Mouse (Mus musculus): ENCODE measurements around the gene Gpr15.

The Gpr15 gene

DNA sequence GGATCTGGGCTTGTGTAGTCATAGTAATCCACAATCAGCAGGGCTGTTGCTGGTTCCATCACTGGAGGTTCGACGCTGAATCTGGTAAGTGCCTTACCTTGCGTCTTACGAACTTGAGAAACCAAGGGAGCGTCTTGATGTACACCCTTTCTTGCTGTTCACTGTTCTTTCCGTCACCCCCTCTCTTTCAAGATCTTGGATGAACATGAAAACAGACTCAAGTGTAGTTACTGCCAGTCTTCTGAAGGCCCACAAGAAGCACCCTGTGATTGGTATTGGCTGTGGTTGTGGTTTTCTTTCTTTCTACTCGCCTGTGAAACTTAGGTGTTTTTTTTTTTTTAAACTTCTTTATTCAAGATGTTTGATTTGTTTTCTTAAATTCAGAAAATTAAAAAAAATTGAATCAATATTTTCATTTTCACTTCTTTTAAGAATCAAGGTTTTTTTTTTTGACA is at the start of gene Gpr15:
Gene Gpr15, minus strand, starts transcription at position 405 of the 455 bp plus-strand sequence.
- no peak for DNase-seq

DNA sequence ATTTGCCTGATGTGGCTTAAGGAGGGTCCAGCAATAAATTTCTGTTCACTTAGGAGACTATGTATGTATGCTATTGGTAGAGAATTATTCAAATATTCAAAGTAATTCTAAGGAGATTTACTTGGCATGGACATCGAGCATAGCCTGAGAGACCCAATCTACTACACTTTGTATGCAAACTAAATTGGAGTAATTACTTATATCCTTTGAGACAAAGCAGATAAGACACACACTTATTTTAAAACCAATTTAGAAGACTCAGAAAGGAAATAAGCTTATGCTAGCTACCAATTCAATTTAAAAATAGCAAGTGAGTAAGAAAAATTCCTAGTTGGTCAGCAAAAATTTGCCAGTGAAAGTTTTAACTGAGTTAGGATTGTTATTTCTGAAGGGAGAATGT is 44.2 kb upstream of the Gpr15 start, which contains the start of gene Olfr172:
Gene Olfr172, minus strand, starts transcription at position 101 of the 400 bp plus-strand sequence.
- no peak for DNase-seq

DNA sequence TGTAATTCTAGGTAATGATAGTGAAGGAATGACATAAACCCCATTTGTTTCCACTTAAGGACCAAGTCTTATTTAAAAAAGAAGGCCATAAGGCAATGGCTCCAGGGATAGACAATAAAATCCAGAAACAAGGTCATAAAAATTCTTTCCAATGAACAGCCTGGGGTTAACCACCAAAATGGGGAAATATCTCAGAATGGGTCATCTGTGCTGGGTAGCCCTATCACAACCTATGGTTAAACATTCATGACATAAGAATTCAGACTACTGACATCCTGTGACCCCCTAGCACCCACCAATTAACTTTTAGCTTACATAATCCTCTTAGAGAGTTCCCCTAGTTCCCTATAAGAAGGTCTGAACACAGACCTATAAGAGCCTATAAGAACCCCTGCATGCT is 37.3 kb upstream of the Gpr15 start:
- no peak for DNase-seq

DNA sequence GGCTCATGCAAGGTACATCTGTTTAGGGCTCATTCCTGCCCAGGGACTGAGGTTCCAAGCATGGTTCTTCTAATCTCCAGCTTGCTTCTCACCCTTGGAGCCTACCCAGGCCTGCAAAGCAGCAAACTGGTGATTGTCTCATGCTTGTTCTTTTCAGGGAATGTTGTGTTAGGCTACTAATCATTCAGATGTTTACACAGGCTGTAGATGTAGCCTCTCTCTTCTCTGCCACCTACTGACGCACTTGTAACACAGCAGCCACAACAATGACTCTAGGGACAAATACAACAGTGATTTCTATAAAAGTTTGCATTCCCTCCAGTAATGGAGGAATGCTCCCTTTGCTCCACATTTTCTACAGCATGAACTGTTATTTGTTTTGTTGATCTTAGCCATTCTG is 32.4 kb upstream of the Gpr15 start:
- DNase-seq: no peak

DNA sequence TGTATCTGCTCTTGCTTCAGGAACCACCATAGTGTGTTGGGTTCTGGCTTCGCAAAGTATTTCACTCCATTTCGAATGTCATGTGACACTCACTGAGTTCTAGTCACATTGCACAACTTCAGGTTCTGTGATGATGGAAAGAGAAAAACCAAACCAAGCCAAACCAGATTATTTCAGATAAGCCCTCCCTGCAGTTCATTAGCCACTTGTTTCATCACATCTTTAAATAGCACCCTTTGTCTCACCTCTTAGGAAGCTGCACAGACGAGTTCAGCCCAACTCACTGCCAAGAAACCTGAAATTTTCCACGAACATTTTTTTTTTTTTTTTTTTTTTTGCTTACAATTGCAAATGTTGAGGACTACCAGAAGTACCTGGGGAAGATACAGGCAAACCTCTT is 27.8 kb upstream of the Gpr15 start:
- DNase-seq: no peak

DNA sequence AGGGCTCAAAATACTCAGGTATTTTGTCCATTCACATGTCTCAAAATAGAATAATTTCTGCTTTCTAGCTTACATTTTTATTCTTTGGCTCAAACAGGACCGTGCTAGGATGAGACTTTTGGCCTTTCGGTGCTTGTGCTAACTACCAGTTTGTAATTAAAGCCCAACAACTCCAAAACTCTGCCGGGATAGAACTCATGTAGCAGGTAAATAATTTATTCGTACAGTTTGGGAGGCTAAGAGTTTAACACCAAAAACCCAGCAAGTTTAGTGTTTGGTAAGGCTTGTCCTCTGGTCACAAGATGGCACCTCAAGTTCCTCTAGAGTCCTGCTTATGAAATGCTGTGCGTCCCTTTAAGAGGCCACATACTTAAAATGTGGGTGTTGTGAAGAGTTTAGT is 21.9 kb upstream of the Gpr15 start:
- no peak for DNase-seq

DNA sequence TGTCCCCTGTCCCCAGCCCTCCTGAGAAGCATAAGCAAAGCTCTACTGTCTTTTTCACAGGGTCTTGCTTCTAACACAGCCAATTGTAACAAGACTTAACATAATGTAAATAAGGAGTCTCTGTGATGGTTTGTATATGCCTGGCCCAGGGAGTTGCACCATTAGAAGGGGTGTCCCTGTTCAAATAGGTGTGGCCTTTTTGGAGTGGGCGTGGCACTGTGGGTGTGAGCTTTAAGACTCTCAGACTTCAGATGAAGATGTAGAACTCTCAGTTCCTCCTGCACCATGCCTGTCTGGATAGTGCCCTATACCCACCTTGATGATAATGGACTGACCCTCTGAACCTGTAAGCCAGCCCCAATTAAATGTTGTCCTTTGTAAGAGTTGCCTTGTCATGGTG is 19.9 kb upstream of the Gpr15 start:
- no peak for DNase-seq

DNA sequence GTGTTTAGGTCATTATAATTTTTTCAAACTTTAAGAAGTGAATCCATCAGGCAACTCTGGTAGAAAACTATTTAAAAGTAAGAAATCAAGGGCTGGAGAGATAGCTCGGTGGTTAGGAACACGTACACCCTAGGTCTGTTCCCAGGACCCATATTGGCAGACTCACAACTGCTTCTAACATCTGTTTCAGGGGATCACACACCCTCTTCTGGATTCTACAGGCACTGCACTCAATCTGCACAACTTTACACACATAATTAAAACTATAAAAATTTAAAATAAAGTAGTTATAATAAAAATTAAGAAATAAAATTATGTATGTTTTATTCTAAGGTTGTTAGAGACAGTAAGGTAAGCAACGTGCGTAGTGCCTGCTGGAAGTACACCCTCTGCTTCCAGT is 19.3 kb upstream of the Gpr15 start:
- no peak for DNase-seq

DNA sequence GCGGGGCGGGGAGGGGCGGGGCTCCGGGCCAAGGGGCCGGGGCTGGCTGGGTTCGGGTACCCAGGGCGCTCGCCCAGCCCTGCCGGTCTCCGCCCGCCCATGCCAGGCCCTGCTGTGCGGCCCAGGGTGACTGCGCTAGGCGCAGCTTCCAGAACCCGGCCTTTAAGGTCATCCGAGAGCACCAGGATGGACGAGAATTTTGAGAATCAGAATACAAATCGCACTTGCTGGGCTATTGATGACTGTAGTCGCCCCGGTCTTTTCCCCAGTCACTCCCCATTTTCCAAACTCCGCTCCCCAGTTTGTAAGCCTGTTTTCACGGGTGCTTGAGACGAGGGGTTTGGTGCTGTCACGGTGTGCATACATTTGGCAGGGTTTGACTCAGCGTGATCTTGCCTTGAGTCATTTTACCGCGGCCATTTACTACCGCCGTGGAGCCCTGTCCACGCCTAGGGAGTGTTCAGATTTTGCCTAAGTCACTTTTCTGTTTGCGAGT is 9.4 kb upstream of the Gpr15 start:
- no peak for DNase-seq

DNA sequence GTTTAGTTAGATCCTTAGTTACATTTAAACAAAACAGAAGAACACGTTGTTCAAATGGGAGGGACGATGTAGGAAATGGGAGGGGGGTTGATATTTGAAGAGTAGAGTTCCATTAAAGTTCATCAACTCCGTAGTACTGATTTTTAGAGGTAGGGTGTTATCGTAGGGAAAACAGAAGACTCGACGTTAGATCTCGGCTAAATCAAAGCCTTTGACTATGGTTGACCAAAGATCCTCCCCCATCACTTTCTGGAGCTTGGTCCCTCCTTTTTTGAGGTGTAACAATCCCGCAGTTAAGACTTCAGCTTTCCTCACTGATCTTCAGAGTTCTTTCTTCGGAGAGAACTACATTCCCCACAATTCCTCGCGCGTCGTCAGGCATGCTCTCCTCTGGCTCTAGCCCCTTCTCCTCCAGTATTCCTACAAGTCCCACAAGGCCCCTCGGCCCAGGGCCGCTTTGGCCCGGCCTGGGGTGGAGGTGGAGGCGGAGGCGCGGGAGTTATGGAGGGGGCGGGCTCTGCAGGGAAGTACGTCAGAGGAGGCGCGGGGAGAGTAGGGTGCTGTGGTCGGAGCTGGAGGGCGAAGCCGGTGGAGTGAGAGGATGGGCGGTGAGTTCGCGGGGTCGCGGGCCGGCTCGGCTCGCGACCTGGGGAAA is 8.7 kb upstream of the Gpr15 start, which contains the start of gene Cldnd1:
Gene Cldnd1, plus strand, starts transcription at position 434 of the 655 bp plus-strand sequence.
- DNase-seq: peak; percentile 96 to 97

DNA sequence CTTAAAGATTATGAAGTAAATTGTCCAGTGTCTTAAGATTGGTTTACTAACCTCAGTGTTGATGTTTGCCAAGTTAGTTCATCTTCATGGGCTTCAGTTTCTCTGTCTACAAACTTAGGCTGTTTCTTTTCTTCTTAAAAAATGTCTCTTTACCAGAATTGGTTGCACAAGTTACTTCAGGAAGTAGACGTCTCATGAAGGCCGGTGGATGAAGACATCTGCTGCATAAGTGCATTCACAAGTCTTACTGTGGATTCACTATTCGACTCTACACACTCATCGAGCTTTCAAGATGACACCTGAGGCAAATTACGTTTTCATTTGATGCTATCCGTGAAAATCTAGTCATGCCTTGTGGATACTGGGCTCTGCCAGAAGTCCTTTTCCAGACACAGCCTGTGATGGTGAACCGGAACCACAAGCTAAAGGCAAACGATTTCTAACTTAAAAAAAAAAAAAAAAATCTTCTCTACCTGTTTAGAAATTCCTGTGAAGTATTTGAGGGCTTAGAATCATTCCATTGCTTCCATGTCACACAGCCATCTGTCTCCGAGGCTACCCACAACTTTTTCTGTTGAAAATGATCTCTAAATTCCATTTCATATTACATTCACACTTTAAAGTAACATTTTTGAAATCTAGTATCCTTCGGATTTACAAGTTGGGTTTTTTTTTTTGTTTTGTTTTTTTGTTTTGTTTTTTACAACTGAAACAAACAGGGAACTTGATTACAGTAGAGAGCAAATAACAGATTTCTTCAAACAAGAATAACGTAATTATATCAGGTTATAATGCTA is 8.0 kb upstream of the Gpr15 start:
- no peak for DNase-seq

DNA sequence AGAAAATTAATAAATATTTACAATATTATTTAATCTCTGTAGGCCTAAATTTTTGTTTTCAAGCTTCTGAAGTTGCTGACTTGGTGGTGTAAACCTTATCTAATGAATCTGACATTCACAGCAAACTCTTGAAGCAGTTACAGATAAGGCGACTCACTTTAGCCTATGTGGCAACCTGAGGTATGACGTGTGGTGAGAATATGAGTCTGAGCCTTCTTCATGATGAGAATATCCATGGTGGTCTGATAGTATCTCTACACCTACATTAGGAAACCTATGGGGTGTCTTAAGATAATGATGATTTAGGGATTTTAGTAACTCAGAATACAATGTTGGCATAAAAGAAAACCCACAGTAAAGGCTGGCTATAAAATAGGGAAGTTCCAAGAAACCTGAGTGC is 3.4 kb upstream of the Gpr15 start:
- DNase-seq: no peak

DNA sequence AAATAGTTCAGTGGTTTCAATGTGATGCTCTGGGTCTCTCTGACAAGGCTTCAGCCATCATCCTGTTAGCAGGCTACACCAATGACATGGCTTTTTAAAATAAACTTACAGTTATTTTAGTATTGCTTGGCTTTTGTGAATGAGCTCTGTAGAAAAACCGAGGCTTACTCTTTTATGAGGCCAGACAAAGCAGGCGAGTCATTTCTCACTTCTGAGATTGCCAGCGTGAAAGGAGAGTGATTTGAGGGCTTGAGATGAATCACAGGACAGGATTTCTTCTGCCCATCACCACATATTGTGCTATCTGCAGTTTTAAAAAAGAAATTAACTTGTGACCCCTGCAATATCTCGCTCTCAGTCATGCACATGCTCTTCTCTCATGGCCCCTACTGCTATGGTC is 3.9 kb downstream of the Gpr15 start:
- no peak for DNase-seq

DNA sequence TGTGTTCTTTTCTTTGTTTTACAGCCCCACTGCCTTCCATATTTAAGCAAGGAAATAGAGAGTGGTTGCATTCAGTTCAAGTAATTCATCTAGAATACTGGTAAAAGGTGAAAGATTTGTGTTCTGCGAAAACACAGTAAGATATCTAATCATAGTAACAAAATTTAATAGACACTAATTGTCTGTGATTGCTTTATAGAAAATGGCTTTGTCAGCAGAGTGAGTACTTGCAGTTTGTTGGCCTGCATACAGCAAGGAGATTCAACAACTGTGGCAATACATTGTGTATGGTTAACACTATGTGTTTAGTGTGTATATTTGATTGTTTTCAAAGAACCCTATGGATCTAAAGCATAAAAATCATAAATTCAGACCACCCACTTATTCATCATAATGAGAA is 5.7 kb downstream of the Gpr15 start:
- DNase-seq: no peak

DNA sequence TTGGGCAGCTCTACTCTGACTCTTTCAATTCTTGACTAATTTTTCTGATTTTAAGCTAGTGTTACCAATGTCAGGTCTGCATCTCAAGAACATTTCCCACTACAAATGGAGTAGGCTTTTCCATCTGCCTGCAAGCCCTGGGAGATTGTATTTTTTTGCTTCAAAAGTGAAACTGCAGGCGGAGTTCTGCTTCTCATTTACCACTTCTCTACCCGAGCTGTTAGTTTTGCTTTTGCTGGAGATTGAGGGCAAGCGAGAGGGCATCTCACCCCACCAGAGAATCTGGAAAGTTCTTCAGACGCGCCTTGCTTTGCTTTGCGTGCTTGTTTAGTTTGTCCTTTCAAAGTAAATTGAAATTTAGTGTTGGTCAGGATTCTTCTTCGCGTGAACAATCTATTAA is 6.6 kb downstream of the Gpr15 start:
- no peak for DNase-seq

DNA sequence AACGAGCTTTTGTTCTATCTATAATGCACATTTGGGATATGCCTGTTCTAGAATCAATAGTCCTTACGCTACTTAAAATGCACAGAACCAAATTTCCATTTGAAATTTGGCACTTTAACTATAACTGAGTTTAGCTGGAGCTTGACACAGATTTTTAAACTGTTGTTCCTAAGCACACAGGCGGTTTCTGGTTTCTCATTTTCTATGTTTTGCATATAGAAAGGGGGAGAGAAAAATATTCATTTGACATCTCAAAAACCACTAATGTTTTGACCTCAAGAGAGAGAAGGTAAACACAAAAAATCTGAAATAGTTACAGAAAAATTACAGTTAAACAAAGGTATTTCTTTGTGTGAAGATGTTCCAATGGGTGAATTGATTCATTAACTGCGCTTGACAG is 9.3 kb downstream of the Gpr15 start:
- no peak for DNase-seq

DNA sequence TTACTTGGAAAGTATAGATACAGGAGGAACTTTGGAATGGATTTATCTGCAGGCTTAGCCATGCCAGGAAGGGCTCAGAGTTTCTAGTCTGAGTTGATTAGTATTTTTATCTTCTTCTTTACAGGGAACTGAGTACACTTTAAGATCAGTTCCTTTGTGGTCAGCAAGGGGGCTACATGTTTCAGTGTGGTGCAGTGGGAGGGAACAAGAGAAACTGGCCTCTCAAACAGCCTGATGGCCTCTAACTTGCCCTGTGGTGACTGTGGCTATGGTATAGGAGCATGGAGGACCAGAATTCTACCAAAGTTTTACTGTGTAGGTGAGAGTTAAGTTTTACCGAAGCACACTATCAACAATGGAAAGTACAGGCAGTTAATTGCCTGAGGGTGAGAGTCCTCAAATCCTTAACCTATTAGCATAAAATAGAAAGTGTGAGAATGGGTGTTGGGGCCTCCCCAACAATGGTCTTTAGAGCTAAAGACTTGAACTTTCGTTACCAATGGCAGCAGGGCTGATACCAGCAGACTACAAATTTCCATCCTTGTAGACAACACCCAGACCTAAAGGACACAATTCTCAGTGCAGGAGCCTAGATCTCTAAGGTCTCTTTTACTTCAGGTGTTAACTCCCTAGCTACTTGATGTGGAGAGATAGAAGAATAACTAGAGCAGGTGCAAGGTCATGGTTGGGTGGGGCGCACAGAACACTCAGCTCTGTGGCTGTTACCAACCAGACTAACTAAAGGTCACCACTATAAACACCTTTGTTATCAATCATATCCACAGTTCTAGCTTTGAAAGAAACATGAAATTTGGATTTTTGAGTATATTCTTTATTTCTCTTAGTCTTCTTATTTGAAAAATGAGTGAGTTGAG is 10.0 kb downstream of the Gpr15 start:
- DNase-seq: no peak

DNA sequence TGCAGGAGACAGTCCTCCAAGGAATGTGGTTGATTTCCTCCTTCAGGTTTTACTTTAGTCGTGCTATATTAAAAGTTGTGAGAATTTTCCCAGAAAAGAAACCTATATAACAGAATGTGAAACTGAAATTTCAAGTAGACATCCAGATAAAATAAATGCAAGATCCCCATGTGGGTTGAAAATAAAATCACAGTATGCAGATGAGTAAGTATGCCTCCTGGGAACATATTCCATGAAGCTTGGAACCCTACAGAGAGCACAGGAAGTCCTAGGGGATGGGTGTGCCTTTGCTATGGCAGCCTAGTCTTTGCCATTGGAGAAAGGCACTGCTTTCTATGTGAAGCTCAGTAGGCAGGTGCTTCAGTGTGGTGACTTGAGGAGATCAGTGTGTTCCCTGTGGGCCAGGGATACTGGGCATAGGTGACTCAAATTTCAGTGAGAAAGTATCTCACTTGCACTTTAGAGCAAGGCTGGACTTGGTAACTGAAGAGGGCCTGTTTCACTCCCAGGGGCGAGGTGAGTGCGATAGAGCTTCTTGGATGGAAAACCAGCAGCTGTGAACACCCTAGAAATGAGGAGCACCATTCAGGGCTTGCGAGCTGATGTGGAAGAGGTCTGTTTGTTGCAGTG is 11.5 kb downstream of the Gpr15 start:
- no peak for DNase-seq

DNA sequence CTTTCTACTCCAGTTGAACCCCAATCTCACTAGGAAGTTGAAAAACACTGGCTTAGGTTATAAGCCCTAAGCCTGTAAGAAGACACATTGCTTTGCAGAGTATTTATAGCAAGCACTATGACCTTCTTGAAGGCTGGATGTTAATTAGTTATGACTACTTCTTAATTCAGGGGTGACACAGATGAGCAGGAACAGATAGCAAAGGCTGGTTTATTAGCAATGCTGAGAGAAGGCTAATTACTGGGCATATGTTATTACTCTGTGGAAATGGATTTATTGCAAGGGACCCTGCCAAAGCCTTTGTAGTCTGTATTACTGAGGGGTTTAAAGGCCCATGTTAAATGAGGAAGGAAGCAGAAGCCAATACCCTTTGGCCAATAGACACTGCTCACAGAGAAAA is 13.9 kb downstream of the Gpr15 start:
- no peak for DNase-seq

DNA sequence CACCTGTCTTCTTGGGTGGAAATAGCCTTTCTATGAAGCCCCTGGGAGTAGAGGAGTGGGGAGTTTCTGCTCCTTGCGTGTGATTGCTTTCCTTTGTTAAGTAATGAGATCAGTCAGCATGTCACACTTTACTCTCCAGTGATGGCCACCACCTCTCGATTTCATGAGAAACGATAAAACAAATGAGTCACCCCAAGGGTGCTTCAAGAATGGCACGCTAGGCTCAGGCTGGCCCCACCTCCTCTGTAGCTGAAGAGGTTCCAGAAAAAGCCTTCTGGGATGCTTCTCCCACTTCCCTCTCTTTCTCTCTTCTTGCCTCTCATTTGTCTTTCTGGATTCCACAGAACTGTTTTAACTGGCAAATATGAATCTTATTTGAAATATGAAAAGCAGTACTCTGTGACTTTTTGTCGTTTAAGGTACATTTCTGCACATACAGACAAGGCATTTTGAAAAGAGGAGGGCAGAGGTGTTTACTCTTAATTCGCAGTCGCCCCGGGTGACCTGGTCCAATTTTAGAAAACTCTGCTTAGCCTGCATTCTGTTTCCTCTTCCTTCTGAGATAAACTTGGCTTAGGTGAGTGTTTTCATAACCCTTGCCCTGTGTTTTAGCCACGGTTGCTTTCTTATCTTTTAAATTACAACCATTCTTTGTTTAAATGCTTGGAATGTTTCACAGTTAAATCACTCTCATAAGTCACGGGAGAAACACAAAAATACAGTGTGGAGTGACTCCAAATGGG is 15.3 kb downstream of the Gpr15 start:
- no peak for DNase-seq

DNA sequence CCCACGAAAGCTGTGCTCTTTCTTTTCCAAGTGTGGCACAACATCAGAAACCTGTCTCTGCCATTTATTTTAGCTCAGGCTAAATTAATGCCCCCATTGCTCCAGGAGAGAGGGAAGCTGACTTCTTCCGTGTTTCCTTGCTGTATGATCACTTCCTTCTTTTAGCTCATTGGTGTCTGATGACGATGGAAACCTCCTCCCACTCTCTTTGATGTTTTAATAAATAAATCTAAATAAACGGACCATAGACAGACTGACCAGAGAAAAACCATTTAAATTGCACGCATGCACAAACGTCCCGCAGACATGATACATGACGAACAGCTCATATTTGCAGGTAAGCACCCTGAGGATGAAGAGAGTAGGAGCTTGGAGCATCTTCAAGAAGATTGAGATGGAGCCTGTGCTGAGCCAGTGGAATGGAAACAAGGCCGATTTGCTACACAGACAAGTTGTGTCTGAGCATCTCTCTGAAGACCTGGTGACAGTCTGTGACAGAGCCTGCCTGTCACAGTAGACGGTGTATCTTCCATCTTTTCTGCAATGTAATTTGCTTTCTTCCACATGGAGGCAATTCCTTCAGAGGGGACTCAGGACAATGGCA is 16.4 kb downstream of the Gpr15 start:
- no peak for DNase-seq

DNA sequence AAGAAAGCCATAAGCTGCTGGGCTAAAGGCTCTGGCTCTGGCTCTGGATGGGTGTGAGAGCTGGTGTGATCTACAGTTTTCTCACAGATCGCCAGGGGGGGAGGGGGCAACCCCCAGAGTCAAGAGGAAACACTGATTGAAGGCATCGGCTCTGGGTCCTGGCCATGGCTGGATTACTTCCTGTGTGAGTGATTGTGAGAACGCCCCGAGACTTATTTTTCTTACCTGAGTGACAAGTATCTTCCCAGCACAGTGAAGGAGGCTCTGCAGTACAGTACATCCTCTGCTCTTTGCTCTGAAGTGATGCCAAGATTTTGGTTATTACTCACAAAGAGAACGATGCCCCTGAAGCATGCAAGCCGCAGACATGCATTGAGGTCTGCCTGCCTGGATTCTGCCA is 17.1 kb downstream of the Gpr15 start:
- no peak for DNase-seq

Data from lung, postnatal 4 days (tissue).